Mouse (Mus musculus): ENCODE results near the gene Trf. TPM values are rescaled to one million over a fixed set of nuclear protein-coding genes. Genes with fewer than 3 reads are reported as not detected.
"Not testable (repeated sequence)": the region's sequence is repeated elsewhere in the genome, so short reads cannot be mapped to it uniquely, and the experiment has no call there.

Trf gene
- total RNA-seq, 2 experiments from 2014 or later: 130 to 234 TPM

GRCm38 (mm10) chr9:103163806-103164205 lies 66.4 kb downstream of the Trf start:
- no peak for ATAC-seq (ENCODE audit: poor library complexity, severe bottlenecking)

GRCm38 (mm10) chr9:103155158-103155557 lies 75.1 kb downstream of the Trf start:
- ATAC-seq (ENCODE audit: poor library complexity, severe bottlenecking): not testable (repeated sequence)

- ATAC-seq (ENCODE audit: poor library complexity, severe bottlenecking): no peak
These were observed 75.7 kb downstream of the Trf start for GRCm38 (mm10) chr9:103154568-103154967.

Other genes with a start within 250 kb of the Trf start
- gene Slco2a1, start 241.7 kb downstream of the Trf start, total RNA-seq (2015): not detected in 2 replicates
- gene Slco2a1, start 241.7 kb downstream of the Trf start, total RNA-seq (2017): not detected in 2 replicates
- gene Rab6b, start 118.7 kb downstream of the Trf start, total RNA-seq (2015): 0.84 and 1.2 TPM in 2 replicates
- 0.15 and 0.41 TPM in 2 replicates for gene Rab6b, start 118.7 kb downstream of the Trf start, total RNA-seq (2017)
- gene Srprb, start 28.3 kb downstream of the Trf start, total RNA-seq (2015): 10.8 and 12.1 TPM in 2 replicates
- 10.8 and 13.2 TPM in 2 replicates for gene Srprb, start 28.3 kb downstream of the Trf start, total RNA-seq (2017)
- not detected in 2 replicates for gene Gm20425, start 137 bp downstream of the Trf start, total RNA-seq (2015)
- 0.55 TPM in 1 of 2 replicates, not detected in the other for gene Gm20425, start 137 bp downstream of the Trf start, total RNA-seq (2017)
- 0.89 and 2.3 TPM in 2 replicates for gene 1300017J02Rik, start 74.6 kb upstream of the Trf start, total RNA-seq (2015)
- 1.7 and 2.4 TPM in 2 replicates for gene 1300017J02Rik, start 74.6 kb upstream of the Trf start, total RNA-seq (2017)
- gene Topbp1, start 74.8 kb upstream of the Trf start, total RNA-seq (2015): 111 and 113 TPM in 2 replicates
- 130 and 151 TPM in 2 replicates for gene Topbp1, start 74.8 kb upstream of the Trf start, total RNA-seq (2017)
- gene Cdv3, start 135.4 kb upstream of the Trf start, total RNA-seq (2015): 68.3 and 69.7 TPM in 2 replicates
- gene Cdv3, start 135.4 kb upstream of the Trf start, total RNA-seq (2017): 111 and 118 TPM in 2 replicates
- gene Bfsp2, start 250.0 kb upstream of the Trf start, total RNA-seq (2015): 0.30 TPM in 1 of 2 replicates, not detected in the other
- gene Bfsp2, start 250.0 kb upstream of the Trf start, total RNA-seq (2017): 1.1 and 1.3 TPM in 2 replicates